Mouse (Mus musculus): ENCODE results near the gene Mreg.

Mreg gene

DNA sequence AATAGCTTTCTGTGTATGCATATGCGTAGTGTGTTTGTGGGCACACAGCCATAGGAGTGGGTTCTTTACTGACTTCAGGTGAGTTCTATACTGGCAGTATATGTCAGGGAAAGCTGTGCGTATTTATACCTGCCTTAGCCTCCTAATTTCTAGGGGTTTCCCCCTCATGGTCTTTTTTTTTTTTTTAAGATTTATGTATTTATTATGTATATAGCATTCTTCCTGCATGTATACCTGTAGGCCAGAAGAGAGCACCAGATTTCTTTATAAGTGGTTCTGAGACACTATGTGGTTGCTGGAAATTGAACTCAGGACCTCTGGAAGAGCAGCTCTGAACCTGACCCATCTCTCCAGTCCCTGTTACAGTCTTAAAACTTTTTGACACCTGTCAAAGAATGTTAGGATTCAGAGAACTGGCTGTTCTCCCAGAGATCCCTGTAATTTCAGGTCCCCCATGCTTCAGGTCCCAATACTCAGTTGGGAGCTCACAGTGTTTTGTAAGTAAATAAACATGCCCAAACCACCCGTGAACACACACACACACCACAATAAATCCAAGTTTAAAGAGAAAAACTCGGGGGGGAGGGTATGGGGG is 14.9 kb upstream of the Mreg start:
- DNase-seq = no peak

DNA sequence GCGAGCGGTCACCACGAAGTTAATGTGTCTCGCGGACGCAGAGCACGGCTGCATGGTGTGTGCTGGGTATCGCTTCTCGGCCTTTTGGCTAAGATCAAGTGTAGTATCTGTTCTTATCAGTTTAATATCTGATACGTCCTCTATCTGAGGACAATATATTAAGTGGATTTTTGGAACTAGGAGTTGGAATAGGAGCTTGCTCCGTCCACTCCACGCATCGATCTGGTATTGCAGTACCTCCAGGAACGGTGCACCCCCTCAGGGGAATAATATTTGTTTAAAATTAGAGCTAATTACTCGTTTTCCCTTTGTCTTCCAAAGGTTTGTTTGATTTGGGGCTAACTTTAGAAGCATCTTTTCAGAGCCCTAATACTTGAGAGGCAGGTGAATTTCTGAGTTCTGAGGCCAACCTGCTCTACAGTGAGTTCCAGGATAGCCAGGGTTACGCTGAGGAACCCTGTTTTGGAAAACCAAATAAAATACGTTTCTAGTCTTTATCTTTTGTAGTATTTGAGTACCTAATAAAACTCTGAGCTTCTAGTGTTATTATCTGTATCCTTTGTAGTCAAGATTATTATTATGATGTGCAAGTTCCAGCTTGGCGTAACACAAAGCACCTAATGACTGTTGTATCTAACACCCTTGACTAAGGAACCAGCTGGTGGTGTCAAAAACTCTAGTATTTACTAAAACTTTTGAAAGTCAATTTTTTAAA is 14.2 kb upstream of the Mreg start:
- DNase-seq = no peak

DNA sequence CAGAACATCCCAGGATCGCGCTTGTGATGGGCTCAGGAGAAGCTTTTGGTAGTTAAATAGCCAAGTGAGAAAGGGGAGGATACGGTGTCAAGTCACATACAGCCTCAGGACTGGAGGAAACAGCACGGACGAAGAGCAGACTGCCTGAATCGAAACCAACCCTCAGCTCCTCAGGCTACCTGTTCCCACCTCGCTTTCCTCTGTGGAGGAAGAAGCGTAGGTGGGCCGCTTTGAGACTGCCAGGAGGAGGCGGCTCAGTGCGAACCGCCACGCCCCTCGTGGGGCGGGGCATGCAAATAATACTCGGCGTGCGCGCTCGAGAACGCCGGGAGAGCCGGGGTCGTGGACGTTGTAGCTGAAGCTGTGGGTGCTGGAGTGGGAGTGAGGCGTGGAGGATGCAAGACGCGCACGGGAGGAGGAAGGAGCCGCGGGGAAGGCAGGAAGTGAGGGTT is 13.6 kb upstream of the Mreg start:
- DNase-seq = peak; percentile 83

DNA sequence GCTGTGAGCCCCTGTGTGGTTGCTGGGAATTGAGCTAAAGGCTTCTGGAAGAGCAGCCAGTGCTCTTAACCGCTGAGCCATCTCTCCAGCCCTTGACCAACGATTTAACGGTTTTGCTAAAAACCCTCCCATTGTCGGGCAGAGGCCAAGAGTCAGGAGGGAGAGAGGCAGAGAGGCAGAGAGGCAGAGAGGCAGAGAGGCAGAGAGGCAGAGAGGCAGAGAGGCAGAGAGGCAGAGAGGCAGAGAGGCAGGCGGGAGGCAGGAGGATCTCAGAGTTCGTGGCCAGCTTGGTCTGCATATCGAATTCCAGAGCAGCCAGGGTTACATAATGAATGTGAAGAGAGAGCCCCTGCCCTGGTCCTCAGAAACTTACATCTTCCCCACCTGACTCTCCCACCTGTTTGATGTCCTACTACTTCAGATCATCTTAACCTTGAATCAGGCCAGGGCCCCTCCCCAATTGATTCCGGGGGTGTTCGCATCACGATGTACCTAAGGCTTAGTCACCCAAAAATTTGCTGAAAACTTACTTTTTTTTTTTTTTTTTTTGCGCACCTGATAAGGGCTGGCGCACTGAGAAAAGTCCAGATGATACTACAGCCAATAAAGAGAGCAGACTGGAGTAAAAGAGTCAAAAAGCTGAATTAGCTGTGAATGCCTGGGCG is 13.1 kb upstream of the Mreg start:
- no peak for DNase-seq

DNA sequence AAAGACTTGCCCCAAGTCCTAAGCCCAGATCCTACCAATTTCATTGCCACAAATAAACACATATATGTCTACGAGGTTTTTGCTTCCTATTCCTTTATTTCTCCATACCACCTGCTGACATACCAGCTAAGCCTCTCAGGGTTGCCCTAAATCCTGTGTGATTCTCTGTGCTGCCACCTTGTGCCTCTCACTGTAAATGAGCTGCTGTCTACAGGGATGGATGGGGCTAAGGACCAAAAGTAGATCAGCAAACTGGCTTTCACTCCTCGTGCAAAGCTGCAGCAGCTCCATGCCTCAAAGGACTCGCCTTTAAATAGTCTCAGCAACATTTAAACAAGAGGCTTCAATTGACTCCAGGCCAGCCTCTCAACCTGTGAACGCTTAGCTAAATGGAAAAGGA is 7.9 kb upstream of the Mreg start:
- DNase-seq = peak; percentile 54

DNA sequence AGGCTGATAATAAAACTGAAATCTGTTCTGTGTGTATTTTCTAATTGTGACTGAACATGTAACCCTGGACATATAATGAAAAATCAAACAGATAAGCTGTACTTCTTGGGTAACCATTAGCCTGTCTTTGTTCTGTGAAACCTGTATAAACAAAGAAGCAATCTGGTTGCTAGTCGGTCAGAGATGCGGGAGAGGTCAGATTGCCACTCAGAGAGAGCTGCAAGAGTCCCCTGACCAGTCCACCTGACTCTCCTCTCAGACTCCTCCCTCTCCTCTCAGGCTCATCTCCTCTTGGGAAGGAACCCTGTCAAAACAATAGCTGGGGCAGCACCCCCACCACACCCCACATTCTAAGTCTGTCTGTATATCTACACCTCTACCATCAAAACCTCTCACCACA is 7.0 kb upstream of the Mreg start:
- DNase-seq = no peak

DNA sequence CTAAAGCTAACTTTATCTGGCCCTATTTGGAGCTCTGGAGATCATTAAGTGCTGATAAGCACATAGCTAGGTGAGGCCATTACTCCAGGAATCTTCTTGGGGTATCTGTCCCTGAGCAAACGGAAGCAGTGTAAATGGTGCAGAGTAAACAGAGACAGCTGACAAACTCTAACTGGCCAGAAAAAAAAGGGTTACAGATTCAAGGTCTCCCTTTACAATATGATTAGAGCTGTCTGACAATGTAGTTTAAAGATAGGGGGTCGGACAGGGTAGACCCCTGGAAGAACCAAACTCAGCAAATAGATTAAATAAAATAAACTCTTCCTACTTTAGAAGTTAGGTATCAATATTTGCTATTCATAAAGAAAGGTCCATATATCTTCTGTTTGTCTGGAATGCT is 6.5 kb upstream of the Mreg start:
- DNase-seq = no peak

DNA sequence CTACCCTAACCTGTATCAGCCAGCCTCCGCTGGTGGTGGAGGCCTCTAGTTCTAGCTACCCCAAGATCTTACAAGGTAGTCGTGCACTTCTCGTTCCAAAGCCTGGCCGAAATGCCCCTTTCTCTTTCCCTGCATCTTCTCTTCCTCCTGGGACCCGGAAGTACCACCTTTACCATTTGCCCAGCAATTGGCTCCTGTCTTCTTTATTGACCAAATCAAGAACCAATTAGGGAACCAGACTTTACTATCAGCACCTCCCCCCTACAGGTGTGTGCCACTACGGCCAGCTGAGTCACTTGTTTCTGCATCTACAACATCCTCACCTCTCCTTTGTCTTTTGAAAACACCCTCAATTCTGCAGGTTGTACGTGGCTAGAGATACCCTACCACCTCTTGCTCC is 4.7 kb upstream of the Mreg start:
- DNase-seq = no peak

DNA sequence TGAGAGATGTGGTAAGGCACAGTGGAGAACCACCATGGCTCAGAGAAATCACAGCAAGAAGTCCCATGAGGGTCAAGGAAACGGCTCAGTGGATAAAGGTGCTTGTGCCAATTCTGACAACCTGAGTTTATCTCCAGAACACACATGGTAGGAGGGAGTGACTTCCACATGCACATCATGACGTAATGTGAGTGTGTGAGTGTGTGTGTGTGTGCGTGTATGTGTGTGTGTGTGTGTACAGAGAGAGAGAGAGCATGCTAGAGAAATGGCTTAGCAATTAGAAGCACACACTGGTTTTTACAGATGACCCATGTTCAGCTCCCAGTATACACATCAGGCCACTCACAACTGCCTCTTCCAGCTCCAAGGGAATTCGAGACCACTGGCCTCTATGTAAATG is 3.1 kb upstream of the Mreg start:
- no peak for DNase-seq

DNA sequence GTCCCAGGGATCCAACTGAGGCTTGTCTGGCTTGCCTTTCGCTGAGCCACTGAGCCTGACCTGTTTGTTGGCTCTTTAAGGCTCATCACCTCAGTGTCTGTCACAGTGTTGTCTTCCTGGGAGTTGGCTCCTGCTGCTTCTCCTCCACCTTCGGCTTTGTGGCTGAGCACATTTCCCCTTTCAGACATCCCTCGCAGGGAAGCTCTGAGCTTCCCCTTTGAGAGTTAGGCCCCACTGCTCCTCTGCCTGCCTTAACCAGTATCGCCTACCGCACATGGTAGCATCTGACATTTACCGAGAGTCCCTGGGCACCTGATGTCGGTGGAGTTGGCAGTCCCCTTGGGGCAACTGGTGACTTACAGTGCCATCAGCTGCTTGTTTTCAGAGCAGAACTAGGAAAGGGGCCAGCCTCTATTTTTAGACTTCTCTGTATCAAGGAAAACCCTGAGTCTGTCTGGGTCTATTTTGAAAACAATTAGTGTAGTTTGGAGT is 2.4 kb upstream of the Mreg start:
- DNase-seq = no peak

DNA sequence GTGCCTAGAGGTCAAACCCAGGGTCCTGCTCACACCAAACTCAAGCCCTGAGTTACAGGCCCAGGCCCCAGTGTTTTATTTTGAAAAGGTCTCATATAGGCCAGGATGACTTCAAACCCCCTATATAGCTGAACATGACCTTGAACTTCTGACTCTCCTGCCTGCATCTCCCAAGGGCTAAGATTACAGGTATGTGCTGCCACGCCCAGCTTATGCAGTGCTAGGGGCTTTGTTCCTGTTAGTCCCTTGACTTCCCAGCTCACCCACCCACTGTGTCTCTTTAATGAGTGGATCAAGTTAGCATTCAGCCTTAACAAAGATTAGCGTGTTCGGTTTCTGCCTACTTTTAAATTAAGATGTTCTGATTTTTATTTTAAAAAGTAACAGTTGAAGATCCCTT is 1.8 kb upstream of the Mreg start:
- no peak for DNase-seq

DNA sequence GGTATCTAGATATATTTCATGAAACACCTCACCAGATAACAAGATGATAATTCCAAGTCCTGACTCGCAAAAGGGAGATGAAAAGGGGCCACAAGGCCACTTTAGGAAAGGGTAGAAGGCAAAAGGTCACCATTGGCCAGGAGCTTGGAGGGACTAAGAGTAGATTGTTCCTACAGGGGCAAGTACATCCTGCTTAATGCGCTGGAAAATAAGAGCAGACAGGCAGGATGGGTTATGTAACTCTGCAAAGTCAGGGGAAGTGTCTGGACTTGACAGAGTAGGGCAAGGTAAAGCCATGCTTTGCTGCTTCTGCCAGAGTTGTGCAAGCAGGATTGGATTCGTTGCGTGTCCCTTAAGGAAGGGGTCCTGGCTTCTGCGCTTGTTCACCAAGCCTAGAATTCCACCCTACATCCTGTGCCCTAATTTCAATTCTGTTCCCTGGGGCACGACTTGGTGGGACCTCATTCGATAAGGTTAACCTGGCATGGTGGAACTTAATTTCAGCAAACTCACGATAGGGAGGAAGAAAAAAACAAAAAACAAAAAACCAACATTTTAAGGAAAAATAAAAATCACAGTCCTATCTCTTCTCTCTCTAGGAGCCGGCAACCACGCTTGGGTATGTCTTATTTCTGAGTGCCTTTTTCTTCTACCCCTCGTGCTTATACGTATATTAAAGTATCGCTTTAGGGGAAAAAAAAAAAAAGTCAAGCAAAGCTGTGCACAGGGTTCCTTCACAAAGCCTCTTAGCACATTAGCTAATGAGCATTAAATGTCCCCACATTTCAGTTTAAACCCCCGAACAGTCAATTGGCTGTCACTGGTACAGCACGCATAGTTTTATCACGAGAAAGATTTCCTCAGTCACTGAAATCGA is 1.1 kb downstream of the Mreg start:
- DNase-seq = no peak

DNA sequence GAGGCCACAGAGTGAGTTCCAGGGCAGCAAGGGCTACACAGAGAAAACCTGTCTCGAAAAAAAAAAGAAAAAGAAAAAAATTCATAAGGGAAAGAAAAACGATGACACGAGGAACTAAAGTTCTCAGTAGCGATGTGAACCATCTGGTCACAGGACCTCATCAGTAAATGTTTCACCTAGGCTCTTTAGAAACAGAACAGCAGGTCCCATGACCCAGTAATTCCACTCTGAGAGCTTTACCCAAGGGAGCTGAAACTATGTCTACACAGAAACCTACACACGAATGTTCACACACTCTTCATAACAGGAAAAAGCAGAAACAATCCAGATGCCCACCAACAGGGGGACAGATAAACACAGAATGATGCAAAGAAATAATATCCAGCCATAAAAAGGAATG is 4.0 kb downstream of the Mreg start:
- DNase-seq = no peak

DNA sequence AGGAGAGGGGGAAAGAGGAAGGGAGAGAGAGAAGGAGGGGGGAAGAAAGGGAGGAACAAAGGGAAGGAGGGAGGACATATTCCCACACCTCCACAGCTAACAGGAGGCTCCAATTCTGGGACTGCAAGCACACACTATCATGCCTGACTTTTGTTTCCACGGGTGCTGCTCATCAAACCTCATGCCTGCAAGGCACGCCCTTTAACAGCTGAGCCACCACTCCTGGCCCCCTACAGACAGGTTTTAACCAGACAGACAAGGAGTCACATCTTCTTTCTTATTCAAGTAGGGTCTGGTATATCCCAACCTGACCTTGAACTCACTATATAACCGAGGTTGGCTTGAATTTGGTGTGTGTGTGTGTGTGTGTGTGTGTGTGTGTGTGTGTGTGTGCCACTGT is 7.0 kb downstream of the Mreg start:
- DNase-seq = no peak

DNA sequence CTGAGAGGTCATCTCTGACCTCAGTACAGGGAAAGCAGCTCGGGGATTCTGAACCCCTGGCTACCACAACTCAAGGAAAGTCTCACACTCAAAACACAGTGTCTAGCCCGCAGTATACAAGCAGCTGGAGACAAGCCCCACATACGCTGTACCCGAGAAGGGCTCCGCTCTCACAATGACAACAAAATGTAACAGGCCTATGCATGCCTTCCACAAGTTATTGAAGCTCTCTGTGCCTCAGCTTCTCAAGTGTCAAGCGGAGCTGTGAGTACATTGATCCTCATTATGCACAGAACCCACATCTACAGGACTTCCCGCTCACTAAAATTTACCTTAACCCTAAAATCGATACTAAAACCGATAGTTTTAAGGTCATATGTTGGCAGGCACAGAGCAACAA is 8.9 kb downstream of the Mreg start:
- DNase-seq = no peak

DNA sequence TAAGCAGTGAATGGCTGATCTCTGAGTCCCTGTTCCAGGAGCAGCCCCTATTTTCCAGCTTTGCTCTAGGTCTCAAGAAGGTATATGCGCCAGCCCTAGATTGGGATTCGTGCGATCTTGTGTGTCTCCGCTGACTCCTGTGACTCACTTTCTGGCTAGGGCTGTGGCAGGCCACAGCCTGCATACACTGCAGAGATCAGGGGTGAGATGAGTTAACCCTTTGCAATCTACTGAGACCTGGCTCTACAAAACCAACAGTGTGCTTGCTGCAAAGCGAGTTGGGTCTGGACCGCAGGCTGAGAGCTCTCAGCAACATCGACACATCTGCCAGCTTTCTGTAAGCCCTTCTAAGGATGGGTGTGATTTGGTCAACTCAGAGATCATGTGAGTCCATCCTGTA is 9.4 kb downstream of the Mreg start:
- DNase-seq = no peak

DNA sequence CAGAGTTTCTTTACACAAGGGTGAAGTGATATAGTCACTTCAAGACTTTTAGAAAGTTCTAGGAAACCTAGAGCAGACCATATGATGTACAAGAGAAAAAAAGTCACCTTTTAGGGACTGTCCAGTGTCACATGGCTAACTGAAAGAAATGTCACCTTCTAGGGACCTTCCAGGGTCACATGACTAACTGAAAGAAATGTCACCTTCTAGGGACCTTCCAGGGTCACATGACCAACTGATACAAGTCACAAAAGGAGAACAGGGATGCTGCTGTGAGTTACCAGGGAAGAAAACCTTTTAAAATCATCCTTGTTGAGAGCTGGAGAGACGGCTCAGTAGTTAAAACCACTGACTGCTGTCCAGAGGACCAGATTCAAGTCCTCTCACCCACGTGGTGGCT is 10.0 kb downstream of the Mreg start:
- DNase-seq = no peak

DNA sequence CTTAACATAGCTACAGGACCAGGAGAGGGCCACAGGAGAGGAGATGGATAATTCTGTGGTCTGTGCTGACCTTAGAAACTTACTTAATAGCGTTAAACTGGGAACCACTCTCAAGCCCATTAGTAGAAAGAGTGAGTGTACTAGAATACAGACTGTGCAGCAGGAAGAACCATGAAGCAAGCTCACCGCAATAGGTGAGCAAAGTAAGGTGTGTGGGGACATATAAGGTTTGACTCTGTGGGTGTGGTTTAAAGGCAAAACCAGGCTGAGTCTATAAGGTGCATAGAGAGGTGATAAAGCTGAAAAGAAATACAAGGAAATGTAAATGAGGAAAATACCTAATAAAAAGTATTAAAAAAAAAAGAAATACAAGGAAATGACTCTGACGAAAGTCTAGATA is 11.0 kb downstream of the Mreg start:
- no peak for DNase-seq

DNA sequence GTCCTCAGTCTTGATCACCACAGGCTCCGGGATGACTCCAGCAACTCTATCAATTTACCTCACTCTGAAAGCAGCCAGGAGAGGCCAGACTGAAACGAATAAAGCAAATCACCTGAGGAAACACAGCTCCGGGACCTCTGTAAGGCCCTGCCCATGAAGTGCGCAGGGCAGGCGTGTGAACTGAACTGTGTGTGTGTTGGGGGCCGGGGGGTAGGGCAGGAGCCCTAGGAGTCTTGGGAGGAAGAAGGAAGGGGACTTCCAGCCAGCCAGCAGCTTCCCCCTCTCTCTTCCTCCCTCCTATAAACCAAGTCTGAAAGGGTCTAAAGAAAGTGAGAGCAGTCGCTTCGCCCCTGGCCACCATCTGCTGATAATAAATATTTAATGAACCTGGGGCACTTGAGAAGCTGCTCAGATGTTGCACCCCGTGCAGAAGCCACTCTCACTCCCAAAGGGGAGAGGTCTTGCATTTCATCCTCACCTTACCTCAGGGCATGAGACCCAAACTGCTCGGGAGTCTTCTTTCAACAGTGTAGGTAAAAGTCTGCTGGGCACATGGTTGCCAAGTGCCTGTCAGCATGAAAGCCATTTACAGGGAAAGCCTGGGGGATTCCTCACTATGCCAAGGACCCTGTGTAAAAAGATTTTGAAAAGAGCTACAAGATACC is 13.8 kb downstream of the Mreg start:
- no peak for DNase-seq

DNA sequence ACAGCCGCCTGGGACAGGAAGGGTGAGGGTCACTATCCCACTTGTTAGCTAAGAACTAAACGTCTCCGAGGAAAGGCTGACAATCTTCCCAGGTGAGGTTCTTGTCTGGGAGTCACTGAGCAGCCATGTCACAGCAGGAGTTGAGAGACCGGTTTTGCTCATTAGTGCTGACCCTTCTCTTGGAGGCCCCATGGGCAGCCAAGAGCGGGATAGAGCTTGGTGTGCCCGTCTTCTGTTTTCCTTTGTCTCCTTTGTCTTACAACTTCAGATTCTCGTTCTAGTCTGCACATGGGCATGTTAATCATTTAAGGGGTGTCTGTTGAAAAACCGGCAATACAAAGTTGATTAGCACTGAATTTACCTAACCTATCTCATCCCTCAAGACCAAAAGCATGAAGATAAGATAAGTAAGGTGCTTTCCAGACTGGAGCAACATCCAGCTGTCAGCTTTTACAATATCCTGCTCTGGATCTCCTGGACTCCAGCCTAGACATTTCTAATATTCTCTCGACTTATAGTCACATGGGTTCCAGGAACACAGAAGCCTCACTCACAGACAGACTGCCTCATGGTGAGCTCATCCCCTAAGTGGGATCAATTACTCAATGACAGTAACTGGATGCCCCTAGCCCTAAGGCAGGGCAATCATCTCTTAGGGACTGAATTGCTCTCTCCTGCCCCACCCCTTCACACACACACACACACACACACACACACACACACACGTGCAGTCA is 15.3 kb downstream of the Mreg start:
- DNase-seq = no peak

DNA sequence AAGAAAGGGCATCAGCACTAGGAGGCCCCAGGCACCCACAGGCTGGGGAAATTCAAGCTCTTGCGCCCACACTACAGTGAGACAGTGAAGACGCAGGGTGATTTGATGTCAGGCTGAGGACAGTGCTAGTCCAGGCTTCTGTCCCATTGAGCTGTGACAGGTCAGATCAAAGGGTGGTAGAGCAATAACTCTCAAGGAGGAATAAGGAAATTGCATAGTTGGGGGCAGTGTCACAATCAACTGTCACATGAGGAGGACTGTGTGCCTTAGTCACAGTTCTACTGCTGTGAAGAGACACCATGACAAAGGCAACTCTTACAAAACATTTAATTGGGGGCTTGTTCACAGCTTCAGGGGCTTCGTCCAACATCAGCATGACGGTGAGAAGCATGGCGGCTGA is 16.0 kb downstream of the Mreg start:
- DNase-seq = no peak

DNA sequence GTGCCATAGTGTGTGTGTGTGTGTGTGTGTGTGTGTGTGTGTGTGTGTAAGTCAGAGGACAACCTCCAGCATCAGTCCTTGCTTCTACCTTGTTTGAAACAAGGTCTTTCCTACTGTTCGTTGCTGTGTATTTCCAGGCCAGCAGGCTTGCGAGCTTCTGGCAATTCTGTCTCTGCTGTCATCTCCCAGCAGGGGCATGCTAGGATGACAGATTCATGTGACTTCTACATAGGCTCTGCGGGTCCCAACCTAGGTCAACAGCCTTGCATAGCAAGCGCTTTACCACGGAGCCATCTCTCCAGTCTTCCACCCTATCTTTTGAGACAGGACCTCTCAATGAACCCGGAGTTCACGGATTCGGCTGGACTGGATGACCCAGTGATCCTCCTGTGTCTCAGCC is 20.7 kb downstream of the Mreg start:
- DNase-seq = no peak

Measured in cerebellum, adult 11 months (tissue).